Mouse (Mus musculus) skeletal muscle tissue, adult 2 months (tissue): ENCODE measurements around the gene Zfp84.

Experiments
- DNase-seq: peaks from one replicate; pipeline ENCODE4 v3.0.0-alpha.2; 2012; ENCODE audit warnings: low read depth, low spot score

Zfp84 gene

DNA sequence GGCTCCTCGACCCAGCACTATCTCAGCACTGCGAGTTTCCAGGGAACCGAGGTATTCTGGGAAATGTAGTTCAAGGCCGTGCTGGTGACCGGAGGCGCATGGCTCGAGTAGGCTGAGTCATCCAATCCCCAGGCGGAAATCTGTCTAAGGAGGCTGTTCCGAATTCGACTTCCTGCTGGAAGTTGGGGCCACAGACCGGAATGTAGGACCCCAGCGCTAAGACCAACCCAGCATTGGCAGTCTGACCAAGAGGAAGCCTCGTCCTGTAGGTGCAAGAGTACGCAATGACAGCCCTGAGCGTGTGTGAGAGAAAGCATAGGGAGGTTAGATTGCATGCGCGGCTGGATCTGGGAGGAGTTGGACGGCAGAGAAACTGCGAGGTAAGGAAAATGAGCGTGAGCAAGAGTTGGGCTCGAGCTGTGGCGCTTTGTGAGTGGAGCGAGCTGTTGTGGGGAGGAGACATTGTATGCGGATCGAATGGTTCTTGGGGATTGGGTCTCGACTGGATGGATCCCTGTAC is 47.6 kb downstream of the Zfp84 start, which contains the start of gene Zfp790:
Gene Zfp790 (plus strand): TSS at position 205 of the 520 bp plus-strand sequence.
- DNase-seq, result peak; percentile 87

DNA sequence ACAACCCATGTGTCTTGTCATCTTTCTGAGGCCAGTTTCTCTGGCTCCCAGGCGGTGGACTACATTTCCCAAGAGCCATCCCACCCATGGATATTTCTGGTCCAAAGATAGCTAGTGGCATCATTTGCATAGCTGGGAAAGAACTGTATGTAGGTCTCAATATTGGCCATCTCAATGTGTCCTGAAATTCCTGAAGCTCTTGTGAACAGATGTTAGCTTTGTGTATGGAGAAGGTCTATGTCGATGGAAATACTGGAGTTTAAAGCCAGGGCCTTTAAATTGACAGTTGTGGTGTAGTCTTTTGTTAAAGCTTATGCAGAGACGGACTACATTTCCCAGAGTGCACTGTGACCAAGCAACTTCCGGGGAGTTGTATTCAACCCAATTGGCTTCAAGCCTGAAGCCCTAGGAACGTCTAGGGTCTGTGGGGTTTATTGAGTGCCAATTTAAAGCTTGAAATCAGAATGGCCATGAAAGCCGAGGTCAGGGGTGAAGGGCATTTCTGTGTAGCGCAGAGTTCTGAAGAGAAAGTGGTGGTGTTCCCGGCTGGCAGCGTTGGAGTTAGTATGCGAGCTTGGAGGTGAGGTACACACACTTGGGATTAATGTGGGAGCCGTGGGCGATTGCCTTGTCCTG is 50.4 kb downstream of the Zfp84 start:
- DNase-seq, result peak; percentile 53

DNA sequence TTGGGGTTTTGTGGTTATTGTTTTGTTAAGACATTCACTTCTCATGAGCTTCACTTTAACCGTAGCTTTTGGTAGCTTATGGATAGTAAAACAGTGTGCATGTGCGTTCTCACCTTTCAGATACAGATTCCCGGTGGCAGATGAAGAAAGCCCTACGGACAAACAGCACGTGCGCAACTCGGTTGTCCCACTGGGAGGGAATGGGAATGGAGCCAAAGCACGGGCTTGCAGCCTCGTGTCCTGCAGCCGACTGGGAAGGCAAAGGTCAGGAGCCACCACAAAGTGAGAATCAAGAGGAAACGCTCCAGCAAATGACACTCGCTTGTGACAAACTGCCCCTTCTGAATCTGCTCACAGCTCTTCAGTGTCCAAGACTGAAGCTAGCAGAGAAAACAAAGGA is 59.6 kb downstream of the Zfp84 start:
- no peak for DNase-seq
